Mouse (Mus musculus) urinary bladder, postnatal 36 days (tissue): ENCODE results near the gene Prkcz.

Experiments used
- DNase-seq, 2 experiments: peaks; one replicate each; pipeline ENCODE4 v3.0.0; 2022; ENCODE audit warnings: low spot score in 2 of 2, mixed read lengths in 1 of 2

The Prkcz gene

DNA sequence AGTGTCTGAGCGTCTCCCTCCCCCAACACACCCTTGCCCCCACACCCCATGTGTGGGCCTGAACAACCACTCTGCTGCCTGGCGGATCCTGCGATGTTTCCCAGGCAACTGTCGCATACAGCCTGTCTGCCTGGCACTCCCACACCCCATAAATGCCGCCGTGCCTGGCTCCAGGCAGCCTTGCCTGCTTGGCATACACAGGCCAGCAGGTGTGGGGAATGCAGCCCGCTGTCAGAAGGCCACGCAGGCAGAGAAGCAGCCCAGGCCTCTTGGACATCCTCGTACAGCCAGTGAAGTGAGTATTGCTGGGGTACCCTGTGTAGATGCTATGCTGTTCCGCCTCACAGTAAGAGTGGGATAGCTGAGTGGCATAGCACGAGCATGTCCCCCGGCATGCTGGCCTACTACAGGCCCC, 114.5 kb downstream of the Prkcz start:
- peak in 1 of 2 experiments; percentile 29 for DNase-seq

DNA sequence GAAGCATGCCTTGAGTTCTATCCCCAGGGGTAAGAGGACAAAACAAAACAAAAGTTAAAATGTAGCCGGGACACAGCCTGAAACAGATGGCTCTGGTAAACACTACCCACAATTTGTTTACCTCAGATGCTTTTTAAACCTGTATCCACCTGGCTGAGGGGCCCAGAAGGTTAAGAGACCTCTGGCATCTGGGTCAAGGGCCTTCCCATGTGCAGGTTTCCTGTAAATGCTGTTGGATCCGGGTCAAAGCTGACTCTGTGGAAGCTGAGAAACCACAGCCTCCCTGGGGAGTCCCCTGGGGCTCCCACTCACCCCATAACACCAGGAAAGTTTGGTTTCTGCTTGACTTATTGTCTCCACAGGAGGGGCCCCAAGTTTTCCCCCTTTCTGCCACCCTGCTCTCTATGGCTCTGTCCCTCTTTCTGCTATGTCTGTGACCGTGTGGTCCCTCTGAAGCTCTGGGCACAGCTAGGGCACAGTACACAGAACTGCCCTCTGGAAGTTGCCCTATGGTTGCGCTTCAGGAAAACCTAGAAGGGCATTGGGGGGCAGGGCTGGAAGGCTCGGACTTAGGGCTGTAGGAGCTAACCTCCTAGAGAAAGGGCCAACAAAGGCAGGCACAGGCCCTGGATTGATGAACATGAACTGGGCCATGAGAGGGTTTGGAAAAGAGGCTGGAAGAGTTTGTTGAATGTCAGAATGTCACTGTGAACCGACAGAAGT, 115.2 kb downstream of the Prkcz start:
- DNase-seq, result no peak

DNA sequence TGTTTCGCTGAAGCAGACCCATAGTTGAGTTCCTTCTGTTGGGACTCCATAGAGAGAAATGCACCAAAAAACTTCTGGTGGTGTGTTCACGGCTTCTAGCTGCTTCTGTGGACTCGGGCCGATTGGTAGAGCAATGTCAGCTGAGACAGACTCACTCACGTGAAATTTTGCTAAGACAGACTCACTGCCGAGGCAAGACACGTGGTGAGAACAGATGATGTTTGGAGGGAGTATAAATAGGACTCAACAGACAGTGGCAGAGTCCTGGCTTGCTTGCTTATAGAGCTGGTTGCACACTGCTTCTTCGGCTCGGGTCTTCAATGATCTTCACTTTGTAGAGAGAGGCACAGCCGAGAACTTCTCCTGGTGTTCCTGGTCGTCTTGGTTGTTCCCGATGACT, 117.9 kb downstream of the Prkcz start:
- no peak for DNase-seq

DNA sequence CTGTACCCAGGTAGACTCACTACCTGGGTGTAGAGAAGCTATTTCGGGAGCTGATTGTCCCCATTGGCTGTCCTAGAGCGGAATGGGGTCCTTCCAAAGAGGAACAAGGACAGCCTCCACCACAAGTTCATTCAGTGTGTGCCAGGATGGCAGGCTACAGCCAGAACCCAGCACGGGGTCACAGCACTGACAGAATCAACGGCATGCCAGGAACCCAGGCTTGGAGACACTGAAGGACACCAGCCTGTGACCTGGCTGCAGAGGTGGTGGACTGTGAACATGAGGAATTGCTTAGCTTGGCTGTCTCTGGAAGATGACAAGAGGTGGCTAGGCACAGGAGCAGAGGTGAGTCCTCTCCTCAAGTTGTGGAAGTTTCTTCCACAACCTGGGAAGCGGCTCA, 118.9 kb downstream of the Prkcz start:
- no peak for DNase-seq

DNA sequence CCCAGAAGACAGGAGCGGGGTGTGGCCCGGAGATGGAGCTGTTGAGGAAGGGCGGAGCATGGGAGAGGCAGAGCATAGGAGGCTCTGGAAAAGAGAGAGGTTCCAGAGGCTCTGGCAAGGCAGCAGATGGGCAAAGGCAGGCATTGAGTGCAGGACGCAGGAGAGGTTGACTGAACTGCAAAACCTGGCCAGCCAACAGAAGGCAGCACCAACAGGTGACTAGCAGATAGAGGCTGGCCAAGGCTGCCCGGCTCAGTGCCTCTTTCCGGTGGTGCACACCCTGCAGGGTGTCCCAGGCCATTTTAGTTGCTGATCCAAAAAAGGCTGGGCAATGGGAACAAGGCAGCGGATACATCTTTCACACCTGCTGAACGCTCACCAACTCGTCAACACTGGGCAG, 119.4 kb downstream of the Prkcz start:
- DNase-seq, result no peak

DNA sequence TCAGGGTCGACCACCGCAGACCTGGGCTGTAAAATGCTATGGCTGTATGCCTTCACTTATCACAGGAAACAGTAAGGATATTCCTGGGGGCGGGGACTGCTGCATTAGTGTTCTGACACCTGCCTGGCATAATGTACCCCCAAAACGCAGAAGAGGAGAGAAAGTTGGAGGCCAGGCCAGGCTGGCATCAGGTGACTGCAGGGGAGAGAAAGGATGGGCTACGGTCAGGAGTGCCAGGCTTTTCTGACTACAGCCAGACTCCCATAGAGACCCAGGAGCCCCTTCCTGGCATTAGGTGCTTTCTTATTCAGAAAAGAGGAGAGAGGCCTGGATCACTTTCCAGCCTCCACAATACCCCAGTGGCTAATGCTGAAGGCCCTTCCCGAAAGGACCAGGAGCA, 121.7 kb downstream of the Prkcz start:
- no peak for DNase-seq

DNA sequence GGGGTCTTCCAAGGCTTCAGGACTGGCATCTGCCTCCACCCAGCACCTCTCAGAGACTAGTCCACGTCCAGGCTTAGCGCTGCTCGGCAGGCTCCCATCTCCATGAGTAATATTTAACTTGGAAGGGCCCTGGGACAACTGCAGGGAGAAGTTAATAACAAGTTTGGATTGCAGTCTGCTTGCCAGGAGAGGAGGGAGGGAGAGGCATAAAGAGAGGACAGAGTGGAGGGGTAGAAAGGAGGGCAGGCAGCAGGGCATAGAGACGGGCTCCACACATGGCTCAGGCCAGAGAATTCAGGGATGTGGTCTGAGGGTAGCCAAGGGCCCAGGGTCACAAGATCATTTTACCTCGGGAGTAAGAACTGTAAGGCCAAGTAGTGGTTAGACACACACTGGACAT, 122.9 kb downstream of the Prkcz start:
- DNase-seq, result no peak

DNA sequence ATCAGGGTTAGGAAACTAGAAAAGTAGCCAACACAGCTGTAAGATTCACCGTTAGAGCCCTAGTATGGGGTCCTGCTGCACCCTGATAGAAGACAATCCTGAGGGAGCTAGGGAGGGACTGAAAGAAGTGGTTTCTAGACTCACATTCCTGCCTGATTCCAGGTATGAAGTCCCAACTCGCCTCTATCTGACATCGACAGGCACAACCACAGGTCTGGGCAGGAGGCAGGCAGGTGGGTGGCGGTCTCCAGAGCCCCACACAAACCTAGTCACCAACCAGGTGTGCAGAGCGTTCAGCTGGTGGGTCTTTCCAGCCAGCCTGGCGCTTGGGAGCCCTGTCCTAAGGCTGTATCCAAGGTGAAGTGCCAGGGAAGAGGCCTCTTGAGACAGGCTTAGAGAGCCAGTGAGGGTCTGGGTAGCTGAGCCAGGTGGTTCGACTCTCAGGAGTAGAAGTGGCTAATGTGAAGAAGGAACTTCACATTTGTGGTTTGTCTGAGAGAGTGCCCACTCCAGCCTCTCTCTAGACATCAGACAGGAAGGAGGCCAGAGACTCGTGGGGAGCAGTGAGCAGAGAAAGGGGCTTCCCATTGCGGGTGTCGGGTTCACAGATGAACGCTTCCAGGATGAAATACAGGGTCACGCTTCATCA, 124.3 kb downstream of the Prkcz start:
- no peak for DNase-seq

DNA sequence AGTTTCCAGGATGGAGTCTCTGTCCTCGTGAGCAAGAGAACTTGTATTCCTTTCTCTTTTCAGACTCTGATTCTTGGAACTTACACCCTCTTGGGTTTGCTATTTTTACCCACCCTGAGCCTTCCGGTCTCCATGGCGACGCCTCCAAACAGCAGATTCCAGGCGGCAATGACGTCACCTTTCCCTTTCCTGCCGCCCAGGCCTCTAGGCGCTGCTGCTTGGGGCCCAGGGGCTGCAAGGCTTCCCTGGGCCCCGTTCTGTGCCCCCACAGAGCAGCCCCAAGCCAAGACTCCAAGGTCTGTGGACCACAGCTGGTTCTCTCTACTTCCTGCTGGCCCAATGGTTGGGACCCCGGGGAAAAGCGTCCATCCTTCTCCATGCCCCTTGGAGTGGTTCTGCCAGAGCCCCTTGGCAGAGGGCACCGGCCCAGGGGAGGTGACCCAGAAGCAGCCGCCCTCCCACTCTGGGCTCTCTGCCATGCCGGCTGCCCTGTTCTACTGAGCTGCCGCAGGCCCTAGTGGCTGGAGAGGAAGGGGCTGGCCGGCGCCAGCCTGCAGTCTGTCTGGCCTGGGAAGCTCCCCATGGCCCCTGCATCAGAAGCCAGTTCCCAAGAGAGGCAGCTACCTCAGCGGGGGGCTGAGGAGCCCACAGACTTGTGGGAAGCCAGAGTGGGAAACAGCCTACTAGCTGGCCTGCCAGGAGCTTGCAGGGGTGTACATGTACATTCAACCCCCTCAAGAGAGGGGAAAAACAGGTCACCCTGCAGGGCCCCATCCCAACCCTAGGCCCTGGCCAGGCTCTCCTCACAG, 125.6 kb downstream of the Prkcz start:
- peak; percentile 64 to 87 for DNase-seq

DNA sequence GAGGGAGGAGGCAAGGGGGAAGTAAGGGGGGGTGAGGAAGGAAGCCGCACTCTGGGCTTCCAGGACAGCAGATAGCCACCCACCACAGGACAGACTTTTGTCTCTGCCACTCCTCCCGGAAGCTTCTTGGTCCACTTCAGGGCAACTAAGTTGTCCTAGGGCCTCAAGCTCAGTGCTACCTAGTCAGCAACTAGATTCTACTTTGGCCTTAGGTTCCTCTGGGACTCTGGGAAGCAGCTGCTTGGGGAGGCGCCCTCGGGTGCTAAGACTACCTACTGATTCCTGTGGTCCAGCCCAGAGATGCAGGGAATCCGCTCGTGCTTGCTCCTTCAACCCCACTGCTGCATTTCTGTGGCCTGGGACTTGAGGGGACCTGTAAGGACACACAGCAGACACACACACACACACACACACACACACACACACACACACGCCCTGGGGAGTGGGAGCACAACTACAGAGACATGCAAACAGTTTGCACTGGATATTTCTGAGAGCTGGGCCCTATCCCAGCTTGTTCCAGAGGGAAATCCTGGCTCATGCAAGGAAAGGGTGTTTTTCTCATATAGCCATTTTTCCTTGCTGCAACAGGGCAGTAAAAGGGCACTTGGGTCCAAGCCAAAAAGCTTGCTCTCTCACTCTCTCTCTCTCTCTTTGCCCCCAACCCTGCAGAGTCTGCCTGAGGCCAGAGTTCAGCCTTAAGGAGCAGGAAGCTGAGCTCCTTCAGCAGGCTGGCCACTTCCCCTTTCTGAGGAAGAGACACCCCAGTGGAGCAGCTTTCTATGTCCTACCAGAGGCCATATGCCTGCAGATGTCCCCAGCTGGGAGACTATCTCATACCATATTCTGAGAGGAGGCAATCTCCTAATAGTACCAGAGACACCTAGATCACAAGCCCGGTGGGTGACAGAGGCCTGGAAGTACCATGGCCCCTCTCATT, 126.5 kb downstream of the Prkcz start:
- no peak for DNase-seq

DNA sequence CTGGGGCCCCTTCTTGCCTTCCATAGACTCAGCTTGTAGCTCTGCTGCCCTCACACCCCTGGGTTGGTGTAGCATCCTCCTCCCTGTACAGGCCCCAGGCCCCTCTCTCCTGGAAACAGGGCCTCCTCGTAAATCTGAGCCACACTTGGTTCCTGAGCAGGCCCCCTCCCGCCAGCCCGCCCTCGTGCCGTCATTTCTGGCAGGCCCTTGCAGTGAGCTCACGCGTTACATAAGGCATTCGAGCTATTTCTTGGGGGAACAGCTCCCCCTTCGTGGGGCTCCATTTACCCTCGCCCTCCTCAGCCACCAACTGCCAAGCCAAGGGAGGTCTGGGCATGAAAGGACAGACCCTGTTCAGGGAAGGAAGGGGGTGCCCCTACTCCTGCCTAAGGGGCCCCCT, 127.3 kb downstream of the Prkcz start:
- DNase-seq, result peak; percentile 74 to 83

DNA sequence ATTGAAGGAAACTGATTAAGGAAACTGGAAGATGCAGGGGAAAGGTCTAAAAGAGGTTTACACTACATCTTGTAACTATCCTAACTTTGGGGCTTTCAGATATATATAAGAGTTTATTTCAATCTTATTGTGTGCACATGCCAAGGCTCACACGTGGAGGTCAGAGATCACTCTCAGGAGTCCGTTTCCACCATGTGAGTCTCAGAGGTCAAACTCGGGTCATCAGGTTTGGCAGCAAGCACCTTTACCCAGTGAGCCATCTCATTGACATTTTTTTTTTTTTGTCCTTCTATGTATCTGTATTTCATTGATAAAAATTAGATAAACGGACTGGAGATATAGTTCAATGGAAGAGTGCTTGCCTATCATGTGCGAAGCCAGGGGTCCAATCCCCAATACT, 132.7 kb downstream of the Prkcz start:
- no peak for DNase-seq

DNA sequence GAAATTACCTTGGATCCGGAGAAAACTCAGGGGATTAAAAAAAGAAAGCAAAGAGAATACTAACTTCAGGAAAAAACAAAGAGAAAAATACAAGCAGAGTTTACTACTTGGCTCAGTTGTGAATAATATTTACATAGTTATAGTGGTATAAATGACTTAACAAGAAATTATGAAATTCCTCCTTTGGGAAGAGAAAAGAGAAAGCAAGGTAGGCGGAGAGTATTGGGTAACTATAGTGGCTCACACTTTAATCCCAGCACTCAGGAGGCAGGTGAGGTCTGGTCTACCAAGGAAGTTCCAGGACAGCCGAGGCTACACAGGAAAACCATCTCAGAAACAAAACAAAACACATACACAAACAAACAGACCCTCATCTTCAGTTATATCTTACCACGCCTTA, 133.2 kb downstream of the Prkcz start:
- DNase-seq, result no peak

DNA sequence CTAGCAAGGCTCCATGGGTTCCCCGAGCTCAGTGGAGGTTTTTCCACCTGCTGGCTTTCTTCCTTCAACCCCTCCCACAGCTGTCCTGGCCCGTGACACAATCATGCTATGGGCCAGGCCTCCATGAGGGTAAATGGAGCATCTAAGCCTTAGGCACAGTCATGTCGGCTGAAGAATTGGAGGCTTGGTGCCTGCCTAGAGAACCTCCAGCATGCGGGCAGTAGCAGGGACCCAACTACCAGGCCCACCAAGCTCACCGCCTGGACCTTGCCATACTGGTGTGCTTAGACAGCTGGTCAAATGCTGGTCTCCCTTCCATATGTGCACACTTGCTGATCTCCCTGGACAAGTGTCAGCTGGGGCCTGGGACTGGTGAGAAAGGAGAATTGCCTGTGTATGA, 135.2 kb downstream of the Prkcz start:
- no peak for DNase-seq

DNA sequence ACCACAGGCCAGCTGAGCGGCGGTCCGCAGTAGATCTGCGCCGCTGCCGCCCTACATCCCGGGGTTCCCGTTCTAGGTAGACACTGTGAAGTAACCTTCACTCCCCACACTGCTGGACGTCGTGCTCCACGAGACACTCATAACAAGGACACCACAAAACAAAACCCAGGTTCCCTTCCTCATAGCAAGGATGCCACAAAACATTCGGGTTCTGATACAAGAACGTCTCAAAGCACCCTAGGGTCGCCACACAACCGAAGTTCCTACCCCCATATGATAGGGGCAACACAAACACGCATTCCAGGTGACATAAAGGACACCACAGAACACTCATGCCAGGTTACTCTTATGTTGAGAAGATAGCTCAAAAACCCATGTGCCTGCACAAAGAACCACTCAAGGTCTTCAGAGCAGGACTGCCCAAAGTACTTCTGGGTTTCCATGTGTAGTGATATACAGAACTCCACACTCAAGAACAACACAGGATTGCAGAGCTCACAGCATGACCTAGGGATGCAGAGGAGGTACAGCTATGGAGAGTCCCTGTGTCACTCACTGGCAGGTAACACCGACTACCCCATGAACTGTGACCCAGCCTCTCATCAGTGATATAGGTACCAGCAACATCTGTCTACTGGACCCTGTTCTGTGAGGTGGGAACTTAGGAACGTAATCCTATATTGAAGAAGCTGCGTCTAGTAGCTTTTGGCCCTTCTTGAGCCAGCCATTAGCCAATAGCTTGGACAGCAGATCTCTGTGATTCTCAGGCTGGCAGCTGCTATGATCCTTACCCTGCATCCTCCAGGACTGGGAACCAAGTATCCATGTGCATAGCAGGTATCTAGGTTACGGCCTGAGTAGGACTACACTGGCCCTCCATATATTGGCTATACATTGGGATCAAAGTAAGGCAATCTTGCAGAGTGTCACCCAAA, 137.3 kb downstream of the Prkcz start:
- DNase-seq, result no peak

DNA sequence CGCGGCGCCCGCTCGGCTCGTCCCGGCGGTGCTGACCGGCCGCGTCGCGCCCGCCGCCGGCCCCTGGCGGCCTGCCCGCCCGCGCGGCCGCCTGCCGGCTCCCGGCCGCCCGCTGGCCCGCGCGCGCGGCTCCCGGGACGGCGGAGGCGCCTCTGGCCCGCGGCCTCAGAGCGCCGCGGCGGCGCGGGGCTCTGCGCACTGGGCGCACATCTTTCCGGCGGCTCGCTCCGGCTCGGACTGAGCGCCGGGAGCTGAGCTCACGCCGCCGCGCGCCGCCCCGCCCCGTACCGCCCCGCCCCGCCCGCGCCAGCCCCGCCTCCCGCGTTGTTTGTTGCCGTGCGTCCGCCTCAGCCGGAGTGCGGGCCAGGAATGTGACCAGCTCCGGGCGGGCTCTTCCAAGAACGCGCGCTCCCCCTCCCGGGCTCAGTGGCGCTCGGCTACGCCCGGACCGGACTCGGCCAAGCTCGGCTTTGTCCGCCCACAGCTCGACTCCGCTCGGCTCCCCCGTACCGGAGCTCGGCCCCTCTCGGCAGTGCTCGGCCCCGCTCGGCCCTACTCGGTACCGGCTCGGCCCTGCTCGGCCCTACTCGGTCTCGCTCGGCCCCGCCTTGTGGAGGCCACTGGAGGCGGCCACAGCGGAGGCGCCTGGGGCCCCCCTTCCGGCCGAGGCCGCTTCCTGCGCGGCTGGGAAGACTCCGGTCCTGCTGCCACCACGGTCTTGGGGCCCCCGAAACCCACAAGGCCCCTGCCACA, 138.1 kb downstream of the Prkcz start:
- peak; percentile 99 for DNase-seq

DNA sequence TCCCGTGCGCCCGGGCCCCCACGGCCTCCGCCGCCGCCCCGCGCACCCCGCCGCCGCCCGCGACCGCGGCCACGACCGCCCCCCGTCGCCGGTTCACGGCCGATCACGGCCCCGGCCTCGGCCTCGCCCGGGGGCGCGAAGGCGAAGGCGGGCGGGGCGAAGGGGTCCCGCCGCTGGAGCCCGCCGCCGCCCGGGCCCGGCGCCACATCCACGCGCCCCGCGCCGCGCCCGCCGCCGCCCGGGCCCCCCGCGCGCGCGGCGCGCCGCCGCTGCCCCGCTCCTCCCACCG, 138.7 kb downstream of the Prkcz start, which contains the start of gene Ski:
Ski (minus strand) TSS at position 41 of the 289 bp plus-strand sequence.
- no peak for DNase-seq

DNA sequence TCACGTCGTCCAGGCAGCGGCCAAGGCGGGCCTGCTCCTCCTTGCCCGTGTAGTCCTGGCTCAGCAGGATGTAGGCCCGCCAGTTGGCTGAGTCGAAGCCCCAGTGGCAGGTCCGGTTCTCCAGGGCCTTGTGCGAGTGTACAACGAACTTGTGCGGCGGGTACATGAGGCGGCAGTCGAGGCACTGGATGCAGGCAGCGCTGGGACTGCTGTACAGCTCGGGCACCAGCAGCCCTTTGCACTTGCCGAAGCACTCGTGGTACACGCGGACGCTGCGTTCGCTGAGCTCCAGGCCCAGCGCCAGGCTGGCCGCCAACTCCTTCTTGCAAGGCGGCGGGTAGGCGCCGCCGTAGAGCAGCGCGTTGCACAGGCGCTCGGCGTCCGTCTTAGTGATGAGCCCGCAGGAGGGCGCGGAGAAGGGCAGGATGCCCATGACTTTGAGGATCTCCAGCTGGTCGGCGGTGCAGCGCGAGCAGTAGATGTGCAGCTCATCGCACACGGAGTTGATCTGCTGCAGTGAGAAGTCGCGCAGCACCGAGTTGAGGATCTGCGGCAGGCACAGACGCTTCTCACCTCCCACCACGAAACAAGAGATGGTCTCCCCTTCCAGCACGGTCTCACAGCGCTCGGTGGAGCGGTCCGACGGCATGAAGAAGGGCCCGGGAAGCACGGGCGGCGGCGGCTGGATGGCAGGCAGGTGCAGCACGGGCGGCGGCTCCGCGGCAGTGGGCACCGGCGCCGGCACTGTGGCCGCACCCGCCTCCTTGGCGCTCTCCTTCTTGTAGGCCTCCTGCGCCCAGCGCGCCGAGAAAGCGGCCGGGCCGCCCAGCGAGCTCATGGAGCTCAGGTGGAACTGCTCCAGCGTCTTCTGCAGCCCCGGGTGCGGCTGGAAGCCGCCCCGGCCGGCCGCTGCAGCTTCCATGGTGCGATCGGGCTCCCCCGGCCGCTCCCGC, 139.3 kb downstream of the Prkcz start:
- peak; percentile 57 to 73 for DNase-seq

DNA sequence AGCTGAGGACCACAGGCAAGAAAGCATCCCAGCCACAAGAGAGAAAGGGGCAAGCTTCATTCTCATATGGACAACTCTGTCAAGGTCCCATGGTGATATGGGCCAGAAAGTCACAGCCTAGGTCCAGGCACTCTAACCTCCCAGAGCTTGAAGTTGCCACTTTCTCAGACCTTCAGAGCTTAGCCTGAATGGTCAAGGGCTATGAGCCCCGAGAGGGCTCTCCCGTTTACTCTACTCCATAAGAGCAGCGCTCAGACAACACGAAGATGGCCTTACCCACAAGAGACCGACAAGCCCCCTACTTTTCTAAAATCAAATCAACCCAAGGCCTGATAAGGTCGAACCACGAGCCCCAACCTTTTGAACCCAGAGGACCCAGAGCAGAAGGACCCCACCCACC, 140.1 kb downstream of the Prkcz start:
- DNase-seq, result no peak
